Mouse (Mus musculus): Measurements from ENCODE around the gene Yif1a. TPM values are rescaled to one million over a fixed set of nuclear protein-coding genes. Genes with fewer than 3 reads are reported as not detected.

The Yif1a gene
- total RNA-seq, 1 experiment from 2014 or later = 15.2 TPM

DNA sequence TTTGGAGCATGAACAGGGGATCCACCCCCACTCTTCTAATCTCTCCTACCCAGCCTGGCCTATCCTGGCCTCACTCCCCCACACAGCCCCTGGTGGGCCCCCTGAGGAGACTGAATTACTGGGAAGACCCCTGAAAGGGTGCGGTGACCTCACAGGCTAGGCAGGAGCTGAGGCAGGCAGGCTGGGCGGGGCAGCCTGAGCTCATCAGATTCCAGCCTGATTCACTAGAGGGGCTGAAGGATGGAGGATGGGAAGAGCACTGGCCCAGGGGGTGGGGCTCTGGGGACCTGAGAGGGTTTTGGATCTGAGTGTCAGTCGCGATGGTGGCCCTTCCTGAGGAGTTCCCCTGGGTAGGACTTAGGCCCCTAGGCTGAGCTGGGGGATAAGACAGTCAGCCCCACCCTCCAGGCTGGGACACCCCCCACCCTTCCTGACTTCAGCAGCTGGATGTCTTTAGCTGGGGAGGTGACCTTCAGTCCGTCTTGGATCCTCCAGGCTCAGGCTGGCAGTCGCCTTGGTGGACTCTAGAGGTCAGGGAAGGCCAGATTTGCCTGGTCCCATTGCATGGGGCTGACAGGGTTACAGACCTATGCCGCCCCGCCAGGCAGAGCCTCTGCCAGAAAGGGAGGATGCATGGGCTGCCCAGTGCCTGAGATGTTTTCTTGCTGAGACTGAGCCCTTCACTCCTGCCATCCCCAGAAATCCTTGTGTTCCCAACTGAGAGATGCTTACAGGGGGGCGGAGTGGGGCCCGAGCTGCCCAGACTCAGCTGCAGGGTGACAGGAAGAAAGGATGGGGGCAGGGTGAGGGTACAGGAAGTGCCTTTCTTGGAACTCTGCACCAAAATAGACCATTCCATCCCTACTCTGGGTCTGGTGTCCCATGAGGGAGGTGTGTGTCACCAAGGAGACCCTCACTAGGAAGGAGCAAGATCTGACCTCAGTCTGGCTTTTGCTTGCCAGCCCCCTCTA, 29.3 kb upstream of the Yif1a start:
- no peak for ATAC-seq (replicated peaks; ENCODE audit: low read depth, poor library complexity, severe bottlenecking)

DNA sequence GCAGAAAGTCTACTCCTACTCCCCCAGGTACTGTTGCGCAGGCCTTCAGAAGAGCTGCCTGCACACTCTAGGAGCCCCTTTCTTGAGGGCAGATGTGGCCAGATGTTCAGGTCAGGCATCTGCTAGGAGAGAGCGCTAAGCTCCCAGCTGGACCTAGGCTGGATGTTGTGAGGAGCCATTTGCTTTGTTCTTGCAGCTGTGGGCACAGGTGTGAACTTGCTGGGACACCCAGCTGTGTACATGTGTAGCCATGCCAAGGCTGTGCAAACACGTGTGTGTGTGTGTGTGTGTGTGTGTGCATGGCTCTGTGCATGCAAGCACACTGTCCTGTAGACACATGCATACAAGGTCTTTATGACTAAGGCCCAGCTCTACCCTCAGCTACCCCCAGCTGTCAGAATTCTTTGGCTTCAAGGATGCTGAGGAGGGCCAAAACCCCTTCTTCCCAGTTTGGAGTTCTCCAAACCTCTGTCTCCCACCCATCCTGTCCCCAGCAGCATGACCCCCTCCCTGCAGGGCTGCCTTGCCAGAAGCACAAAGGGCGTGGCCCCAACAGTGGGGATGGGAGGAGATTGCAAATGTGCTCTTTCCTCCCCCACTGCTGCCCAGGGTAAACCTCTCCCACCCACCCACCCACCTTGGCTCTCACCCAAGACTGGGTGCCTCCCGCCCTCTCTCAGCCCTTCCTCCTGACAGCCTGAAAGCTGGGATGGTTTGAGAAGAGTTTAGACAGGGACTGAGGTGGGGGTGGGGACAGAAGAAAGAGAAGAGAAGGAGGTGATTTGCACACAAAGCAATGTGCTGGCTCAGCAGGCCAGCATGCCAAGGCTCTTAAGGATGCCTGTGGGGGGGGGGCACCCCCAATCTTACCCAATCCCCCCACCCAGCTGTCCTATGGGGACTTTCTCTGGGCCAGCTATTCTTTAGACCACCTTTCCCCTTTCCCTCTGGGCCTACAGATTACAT, 27.7 kb upstream of the Yif1a start:
- no peak for ATAC-seq (replicated peaks; ENCODE audit: low read depth, poor library complexity, severe bottlenecking)

DNA sequence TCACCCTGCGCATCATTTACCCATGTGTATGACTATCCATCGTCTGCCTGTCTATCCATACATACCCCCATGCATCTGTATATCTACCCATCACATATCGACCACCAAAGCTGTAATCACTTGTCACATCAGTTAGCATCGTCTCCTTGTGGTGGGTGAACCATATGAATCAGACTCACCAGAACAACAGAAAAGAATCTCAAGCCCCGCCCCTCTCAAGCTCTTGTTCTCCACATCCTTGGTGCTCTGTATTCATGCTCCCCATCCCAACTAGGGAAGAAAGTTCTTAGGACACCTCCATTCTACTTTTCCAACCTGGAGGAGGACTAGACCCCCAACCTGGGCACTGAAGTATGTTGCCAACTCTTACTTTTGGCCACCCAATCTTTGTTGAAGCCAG, 26.3 kb upstream of the Yif1a start:
- ATAC-seq (replicated peaks; ENCODE audit: low read depth, poor library complexity, severe bottlenecking) = no peak

DNA sequence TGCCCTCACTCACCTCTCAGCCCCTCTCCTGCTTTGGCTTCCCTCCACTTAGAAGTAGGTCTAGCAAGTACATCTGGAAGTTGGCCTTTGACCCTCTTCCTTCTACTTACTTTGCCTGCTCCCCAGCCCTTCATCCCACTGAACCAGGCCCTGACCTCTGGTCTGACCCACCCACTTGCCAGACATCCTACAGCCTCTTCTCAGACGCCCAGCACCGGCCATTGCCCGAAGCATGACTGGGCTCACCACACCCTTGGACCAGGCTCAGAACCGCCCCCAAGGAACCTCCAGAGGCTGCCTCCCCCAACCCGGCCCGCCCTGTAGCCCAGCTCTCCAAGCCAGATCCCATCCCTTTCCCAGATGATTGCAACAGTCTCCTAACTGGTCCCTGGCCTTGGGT, 25.9 kb upstream of the Yif1a start:
- no peak for ATAC-seq (replicated peaks; ENCODE audit: low read depth, poor library complexity, severe bottlenecking)

DNA sequence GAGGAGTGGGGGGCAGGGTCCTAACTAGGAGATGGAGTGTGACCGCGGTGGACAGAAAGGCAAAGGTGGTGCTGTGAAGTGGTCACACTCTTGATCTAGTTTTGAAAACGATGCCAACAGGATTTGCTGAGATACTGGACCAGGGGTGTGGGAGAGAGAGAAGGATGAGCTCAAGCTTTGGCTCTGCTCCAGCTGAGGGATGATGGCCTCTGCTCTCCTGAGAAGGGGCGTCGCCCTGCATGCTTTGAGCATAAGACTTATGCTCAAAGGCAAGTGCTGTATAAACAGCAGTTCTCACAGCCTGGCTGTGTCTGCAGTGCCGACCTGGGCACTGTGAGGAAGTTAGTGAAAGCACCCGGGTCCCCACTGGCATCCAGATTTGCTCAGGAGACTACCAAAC, 23.2 kb upstream of the Yif1a start:
- no peak for ATAC-seq (replicated peaks; ENCODE audit: low read depth, poor library complexity, severe bottlenecking)

DNA sequence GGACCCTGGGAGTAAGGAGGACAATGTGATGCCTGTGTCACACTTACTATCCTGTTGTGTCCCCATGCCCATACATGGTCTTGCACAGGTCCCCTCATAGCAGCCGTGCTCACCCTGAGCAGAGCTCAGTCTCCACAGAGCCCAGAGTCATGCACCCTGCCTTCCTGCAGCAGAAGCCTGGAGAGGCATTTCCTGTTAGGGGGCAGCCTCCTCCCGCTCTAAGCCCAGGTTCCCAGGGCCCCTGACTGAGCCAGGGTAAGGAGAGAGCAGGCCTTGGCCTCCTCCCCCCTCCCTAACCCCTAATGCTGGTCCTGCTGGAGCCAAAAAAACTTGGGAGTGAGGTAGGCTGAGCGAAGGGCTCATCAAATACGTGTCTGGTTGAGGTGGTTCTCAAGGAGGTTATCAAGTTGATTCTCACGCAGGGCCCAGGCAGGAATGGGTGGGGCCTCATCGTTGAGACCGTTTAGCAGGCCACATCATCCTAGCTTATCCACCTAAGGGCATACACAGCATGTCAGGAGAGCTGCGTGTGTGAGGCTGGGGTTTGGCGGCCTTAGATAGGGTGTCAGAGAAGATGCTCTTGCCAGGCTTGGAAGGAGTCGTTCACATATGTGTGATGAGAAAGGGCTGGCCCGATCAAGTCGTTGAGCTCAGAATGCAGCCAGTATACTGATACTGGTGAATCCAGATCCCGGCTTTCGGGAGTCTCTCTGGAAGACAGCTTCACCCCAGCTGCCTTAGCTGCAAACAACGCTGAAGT, 21.1 kb upstream of the Yif1a start:
- ATAC-seq (replicated peaks; ENCODE audit: low read depth, poor library complexity, severe bottlenecking) = peak; percentile 55

DNA sequence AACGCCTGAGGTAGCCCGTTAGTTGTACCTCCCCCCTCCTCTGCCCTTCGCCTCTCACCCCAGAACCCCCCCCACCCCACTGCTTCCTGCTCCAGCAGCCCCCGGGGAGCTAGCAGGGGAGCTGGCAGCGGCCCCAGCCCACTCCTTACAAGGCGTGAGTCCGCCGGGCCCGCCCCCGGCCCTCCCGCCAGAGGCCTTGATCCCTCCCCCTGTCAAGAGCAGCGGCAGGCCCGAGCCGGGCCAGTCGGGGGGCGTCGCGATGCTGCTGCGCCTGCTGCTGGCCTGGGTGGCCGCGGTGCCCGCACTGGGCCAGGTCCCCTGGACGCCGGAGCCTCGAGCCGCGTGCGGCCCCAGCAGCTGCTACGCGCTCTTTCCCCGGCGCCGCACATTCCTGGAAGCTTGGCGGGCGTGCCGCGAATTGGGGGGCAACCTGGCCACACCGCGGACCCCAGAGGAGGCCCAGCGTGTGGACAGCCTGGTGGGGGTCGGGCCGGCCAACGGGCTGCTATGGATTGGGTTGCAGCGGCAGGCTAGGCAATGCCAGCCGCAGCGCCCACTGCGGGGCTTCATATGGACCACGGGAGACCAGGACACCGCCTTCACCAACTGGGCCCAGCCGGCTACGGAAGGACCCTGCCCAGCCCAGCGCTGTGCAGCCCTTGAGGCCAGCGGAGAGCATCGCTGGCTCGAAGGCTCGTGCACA, 20.3 kb upstream of the Yif1a start, which contains the start of gene Cd248:
Cd248 (plus strand) TSS at position 212 of the 703 bp plus-strand sequence.
- no peak for ATAC-seq (replicated peaks; ENCODE audit: low read depth, poor library complexity, severe bottlenecking)

DNA sequence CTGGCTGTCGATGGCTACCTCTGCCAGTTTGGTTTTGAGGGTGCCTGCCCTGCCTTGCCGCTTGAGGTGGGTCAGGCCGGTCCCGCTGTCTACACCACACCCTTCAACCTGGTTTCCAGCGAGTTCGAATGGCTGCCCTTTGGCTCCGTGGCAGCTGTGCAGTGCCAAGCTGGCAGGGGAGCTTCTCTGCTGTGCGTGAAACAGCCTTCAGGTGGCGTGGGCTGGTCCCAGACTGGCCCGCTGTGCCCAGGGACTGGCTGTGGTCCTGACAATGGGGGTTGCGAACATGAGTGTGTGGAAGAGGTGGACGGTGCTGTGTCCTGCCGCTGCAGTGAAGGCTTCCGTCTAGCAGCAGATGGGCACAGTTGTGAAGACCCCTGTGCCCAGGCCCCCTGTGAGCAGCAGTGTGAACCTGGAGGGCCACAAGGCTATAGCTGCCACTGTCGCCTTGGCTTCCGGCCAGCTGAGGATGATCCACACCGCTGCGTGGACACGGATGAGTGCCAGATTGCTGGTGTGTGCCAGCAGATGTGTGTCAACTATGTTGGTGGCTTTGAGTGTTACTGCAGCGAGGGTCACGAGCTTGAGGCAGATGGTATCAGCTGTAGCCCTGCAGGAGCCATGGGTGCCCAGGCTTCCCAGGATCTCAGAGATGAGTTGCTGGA, 19.6 kb upstream of the Yif1a start:
- ATAC-seq (replicated peaks; ENCODE audit: low read depth, poor library complexity, severe bottlenecking) = no peak

DNA sequence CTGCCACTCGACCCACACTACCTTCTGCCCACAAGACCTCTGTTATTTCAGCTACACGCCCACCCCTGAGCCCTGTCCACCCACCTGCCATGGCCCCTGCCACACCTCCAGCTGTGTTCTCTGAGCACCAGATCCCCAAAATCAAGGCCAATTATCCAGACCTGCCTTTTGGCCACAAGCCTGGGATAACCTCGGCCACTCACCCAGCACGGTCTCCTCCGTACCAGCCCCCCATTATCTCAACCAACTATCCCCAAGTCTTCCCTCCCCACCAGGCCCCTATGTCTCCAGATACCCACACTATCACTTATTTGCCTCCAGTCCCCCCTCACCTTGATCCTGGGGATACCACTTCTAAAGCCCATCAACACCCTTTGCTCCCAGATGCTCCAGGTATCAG, 18.9 kb upstream of the Yif1a start:
- ATAC-seq (replicated peaks; ENCODE audit: low read depth, poor library complexity, severe bottlenecking) = no peak

DNA sequence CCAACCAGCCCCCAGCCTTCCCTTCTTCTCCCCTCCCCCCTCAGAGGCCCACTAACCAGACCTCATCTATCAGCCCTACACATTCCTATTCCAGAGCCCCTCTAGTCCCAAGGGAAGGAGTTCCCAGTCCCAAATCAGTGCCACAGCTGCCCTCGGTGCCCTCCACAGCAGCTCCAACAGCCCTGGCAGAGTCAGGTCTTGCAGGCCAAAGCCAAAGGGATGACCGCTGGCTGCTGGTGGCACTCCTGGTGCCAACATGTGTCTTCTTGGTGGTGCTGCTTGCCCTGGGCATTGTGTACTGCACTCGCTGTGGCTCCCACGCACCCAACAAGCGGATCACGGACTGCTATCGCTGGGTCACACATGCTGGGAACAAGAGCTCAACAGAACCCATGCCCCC, 18.4 kb upstream of the Yif1a start:
- ATAC-seq (replicated peaks; ENCODE audit: low read depth, poor library complexity, severe bottlenecking) = no peak

DNA sequence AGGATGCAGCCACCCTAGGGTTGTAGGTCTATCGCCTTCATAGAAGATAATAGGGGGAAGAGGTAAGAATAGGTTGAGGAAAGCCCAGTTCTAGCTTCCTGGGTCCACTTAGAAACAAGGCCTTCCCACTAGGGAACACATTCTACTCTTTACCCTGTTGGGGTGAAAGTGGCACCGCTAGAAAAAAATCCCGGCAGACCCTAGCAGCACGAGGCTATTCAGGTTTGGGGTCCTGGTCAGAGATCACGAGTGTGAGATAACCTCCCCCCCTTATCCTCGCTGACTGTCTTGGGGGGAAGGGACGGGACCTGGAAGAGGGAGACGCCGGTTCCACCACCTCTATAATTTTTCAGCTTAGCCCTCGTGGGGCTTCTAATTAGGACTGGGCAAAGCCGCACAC, 17.3 kb upstream of the Yif1a start:
- ATAC-seq (replicated peaks; ENCODE audit: low read depth, poor library complexity, severe bottlenecking) = no peak

DNA sequence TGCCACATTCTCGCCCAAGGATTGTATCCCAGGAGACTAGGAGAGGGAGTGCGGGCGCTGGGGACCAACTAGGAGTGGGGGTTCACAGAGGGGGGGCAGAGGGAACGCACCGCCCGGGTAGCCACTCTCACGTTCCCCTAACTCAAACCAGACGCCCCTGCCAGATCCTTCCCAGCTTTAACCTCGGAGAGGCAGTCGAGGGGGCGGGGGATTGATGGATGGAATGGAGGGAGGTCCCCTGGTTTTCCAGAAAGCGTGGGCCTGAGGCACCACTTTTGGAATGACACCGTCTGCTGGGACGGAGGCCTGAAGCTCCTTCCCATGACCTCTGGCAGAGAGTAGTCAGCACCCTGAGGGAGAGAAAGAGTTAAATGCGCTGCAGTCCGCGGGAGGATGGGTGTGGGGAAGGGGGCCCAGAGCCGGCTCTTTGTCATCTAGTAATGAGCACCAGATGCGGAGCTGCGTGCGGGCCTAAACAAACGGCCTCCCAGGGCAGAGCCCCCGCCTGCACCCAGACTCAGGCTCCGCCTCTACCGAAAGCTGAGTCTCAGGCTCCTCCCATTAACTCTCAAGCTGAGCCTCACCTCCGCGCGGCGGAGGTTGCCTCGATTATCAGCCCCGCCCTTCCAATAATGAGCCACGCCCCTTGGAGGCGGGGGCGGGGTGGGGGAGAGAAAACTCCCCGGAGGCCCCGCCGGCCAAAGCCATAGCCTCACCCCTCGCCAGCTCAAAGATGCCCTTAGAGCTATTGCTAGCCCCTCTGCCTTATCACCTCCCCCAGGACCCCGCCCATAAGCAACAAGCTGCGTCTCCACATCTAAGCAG, 16.6 kb upstream of the Yif1a start:
- peak; percentile 76 for ATAC-seq (replicated peaks; ENCODE audit: low read depth, poor library complexity, severe bottlenecking)

DNA sequence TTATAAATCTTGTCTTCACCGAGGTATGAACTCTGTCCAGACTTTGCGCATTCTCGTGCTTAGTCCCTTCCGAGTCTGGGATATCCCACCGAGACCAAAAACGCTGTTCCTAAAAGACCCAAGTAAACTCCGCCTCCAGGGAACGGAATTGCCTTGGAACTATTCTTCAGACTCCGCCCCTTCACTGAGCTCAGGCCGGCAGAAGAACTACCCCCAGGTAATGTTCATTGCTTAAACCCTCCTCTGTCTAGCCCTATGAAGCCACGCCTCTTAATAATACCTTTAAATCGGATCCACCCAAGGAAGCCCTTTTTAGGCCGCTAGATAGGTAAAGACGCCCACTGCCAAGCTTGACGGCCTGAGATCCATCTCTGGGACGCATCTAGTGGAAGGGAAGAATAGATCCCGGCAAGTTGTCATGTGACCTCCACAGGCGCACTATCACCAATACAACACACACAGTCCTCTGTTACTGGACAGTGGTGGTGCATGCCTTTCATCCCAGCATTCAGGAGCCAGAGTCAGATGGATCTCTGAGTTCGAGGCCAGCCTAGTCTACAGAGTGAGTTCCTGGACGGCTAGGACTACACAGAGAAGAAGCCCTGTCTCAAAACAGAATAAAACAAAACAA, 15.8 kb upstream of the Yif1a start:
- ATAC-seq (replicated peaks; ENCODE audit: low read depth, poor library complexity, severe bottlenecking) = no peak

DNA sequence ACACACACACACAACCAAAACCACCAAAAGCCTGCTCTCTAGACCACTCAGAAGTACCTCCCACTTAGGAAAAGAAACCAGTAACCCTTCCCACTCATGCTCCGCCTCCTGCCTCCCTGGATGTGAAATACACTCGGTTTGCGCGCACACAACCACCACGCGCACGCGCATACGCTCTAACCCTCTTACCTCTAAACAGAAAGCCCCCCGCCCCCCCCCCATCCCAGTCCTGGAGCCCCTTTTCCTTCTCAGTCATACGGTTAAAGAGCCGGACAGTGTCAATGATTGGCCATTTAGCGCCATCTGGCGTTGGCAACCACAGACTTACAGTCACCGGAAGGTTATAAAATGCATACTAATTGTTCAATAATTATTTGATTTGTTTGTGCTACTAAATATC, 15.3 kb upstream of the Yif1a start:
- no peak; the same call in 1 of the 2 replicates for ATAC-seq (replicated peaks; ENCODE audit: low read depth, poor library complexity, severe bottlenecking)

DNA sequence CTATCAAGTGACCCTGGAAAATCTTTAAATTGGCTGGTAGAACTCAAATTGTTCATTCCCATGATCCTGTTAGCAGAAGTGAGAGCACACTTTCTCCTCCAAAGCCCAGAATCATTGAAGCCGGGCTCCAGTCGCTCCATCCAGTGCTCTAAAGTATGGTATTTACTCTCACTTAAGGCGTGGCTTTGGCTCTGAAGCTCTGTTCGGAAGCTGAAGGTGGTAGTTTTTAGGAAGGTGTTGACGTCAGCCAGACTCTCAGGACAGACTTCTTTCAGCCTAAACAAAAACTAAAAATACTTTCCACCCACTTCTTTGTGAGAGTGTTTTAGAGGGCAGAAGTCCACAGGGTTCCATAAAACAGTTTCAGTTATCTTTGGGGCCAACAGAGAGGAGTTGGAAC, 14.8 kb upstream of the Yif1a start:
- ATAC-seq (replicated peaks; ENCODE audit: low read depth, poor library complexity, severe bottlenecking) = no peak

DNA sequence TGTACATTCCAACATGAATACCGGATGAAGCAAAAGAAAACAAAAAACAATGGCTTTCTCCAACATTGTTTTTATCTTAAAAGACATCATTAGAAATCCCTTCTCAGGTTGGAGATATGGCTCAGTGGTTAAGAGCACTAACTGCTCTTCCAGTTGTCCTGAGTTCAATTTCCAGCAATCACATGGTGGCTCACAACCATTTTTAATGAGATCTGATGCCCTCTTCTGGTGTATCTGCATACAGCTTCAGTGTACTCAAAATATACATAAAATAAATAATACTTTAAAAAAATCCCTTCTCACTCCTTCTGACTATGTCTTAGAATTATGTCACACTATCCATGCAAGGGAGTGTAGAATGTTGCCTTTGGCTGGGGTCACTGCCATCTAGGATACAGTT, 9.1 kb upstream of the Yif1a start:
- no peak for ATAC-seq (replicated peaks; ENCODE audit: low read depth, poor library complexity, severe bottlenecking)

DNA sequence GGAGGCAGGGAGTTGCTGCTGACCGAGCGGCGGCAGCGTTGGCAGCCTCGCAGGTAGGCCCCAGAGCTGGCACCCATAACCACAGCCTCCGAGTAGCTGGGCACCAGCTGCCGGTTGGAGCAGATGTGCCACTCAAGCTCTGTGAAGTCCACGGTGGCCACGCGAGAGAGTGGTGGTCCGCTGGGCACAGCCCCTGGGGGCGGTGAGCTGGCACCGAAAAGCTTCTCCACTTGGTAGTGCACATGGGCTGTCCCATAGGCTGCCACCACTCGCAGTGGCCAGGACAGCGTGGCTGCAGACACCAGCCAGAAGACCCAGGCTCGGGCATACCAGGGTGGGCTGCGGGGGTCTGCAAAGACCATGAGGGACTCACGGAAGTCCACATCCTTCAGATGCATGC, 6.3 kb upstream of the Yif1a start:
- no peak for ATAC-seq (replicated peaks; ENCODE audit: low read depth, poor library complexity, severe bottlenecking)

DNA sequence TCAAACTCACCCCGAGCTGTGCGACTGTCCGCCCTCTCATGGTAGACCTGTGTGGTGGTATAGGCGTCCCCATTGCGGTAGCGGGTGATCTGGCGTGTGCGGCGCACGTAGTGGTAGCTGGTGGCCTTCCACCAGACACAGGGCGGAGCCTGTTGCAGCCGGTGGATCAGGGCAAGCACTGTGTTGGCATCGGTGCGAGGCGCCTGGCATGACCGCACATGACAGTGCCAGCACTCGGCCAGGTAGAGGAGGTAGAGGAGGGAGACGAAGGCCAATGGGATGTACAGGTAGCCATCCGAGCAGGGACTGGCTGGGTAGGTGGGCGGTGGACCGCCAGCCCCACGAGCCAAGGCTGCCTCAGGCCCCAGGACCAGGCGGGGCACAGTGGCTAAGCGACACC, 5.7 kb upstream of the Yif1a start:
- no peak for ATAC-seq (replicated peaks; ENCODE audit: low read depth, poor library complexity, severe bottlenecking)

Measured in common myeloid progenitor, adult 5-6 weeks (primary cell).